Mouse (Mus musculus) kidney, postnatal 14 days (tissue): ENCODE data around the gene Sub1.

Source experiments
- DNase-seq: peaks from one replicate; pipeline ENCODE4 v3.0.0; 2022; ENCODE audit warnings: mixed read lengths

Sub1 gene

GRCm38 (mm10) chr15:12009712-12010601 lies 13.2 kb upstream of the Sub1 start:
- DNase-seq: no peak

GRCm38 (mm10) chr15:12008894-12009293 lies 12.1 kb upstream of the Sub1 start:
- no peak for DNase-seq

GRCm38 (mm10) chr15:12007971-12008800 lies 11.4 kb upstream of the Sub1 start:
- no peak for DNase-seq

- no peak for DNase-seq
These were observed 10.6 kb upstream of the Sub1 start for GRCm38 (mm10) chr15:12007421-12007820.

GRCm38 (mm10) chr15:12006169-12006568 lies 9.4 kb upstream of the Sub1 start:
- no peak for DNase-seq

GRCm38 (mm10) chr15:11995815-11996201 lies 975 bp downstream of the Sub1 start:
- peak; percentile 96 for DNase-seq

- DNase-seq: peak; percentile 76
These were observed 1.6 kb downstream of the Sub1 start for GRCm38 (mm10) chr15:11994921-11995814.

GRCm38 (mm10) chr15:11994006-11994405 lies 2.8 kb downstream of the Sub1 start:
- DNase-seq: no peak

GRCm38 (mm10) chr15:11991552-11992113 lies 5.2 kb downstream of the Sub1 start:
- no peak for DNase-seq

GRCm38 (mm10) chr15:11988580-11988979 lies 8.2 kb downstream of the Sub1 start:
- DNase-seq: no peak

- DNase-seq: no peak
These were observed 8.9 kb downstream of the Sub1 start for GRCm38 (mm10) chr15:11987892-11988291.

GRCm38 (mm10) chr15:11981985-11982384 lies 14.8 kb downstream of the Sub1 start:
- no peak for DNase-seq

- DNase-seq: no peak
These were observed 15.3 kb downstream of the Sub1 start for GRCm38 (mm10) chr15:11981501-11981900.

GRCm38 (mm10) chr15:11978175-11978574 lies 18.6 kb downstream of the Sub1 start:
- no peak for DNase-seq

GRCm38 (mm10) chr15:11977071-11977470 lies 19.7 kb downstream of the Sub1 start:
- DNase-seq: no peak

GRCm38 (mm10) chr15:11975836-11976235 lies 20.9 kb downstream of the Sub1 start:
- DNase-seq: no peak

- peak; percentile 86 for DNase-seq
These were observed 24.8 kb downstream of the Sub1 start for GRCm38 (mm10) chr15:11971854-11972420.

- DNase-seq: no peak
These were observed 26.2 kb downstream of the Sub1 start for GRCm38 (mm10) chr15:11970621-11971020.

- no peak for DNase-seq
These were observed 27.9 kb downstream of the Sub1 start for GRCm38 (mm10) chr15:11968851-11969250.

GRCm38 (mm10) chr15:11966367-11966766 lies 30.4 kb downstream of the Sub1 start:
- peak; percentile 51 for DNase-seq

GRCm38 (mm10) chr15:11965201-11965845 lies 31.5 kb downstream of the Sub1 start:
- DNase-seq: no peak
